Mouse (Mus musculus): ENCODE data around the gene Ntan1.

- TF ChIP-seq GATA1 (IDR thresholded peaks at IDR 0.05; ENCODE audit: borderline replicate concordance, low read length) (no peak), FLI1 (IDR thresholded peaks at IDR 0.05; ENCODE audit: low read length) (no peak)
These were observed 49.4 kb downstream of the Ntan1 start for GRCm38 (mm10) chr16:13867910-13868514.
